Mouse (Mus musculus) liver, embryonic 14.5 days (tissue): ENCODE data around the gene Naa40. TPM values are rescaled to one million over a fixed set of nuclear protein-coding genes. Genes with fewer than 3 reads are reported as not detected.

ENCODE experiments used
- ATAC-seq: fragments of 200-750 bp; cut with Nextera tagmentation; 2 replicates; pipeline ENCODE4 v1.8.0; 2017; ENCODE audit warnings: moderate number of reproducible peaks, mild to moderate bottlenecking, moderate library complexity; ENCODE audit not compliant: insufficient read depth
- DNase-seq, 3 experiments: peaks; one replicate each; pipeline ENCODE4 v3.0.0-alpha.2; 2012 to 2013; ENCODE audit warnings: low read depth in 3 of 3, low spot score in 3 of 3
- H3K27ac ChIP-seq: fragments of 300-500 bp; sonication (generic); 2 replicates; pipeline ENCODE4 v1.5.1; 2014; ENCODE audit warnings: moderate library complexity, mild to moderate bottlenecking, control low read depth, inconsistent platforms
- H3K27me3 ChIP-seq: fragments of 300-500 bp; sonication (generic); 2 replicates; pipeline ENCODE4 v1.6.1; 2014; ENCODE audit warnings: mild to moderate bottlenecking, low read length, moderate library complexity; ENCODE audit not compliant: control insufficient read depth, insufficient read depth
- H3K36me3 ChIP-seq: fragments of 300-500 bp; sonication (generic); replicated peaks from 2 replicates; pipeline ENCODE4 v1.6.1; 2014; ENCODE audit warnings: low read depth; ENCODE audit not compliant: control insufficient read depth, insufficient read depth
- H3K4me1 ChIP-seq, 2 experiments: fragments of 200-500 bp in 1 of 2; fragments of 300-500 bp in 1 of 2; sonication (generic) in 1 of 2; replicated peaks; 2 replicates each; pipeline ENCODE4 v1.6.1; 2012 to 2014; ENCODE audit warnings: antibody characterized with exemption in 1 of 2, inconsistent platforms in 1 of 2, low read length in 1 of 2; ENCODE audit not compliant: control insufficient read depth in 2 of 2, insufficient read depth in 2 of 2
- H3K4me2 ChIP-seq: fragments of 300-500 bp; sonication (generic); 2 replicates; pipeline ENCODE4 v1.6.1; 2014; ENCODE audit warnings: low read depth, mild to moderate bottlenecking, control low read depth, moderate library complexity
- H3K4me3 ChIP-seq, 2 experiments: fragments of 200-500 bp in 1 of 2; fragments of 300-500 bp in 1 of 2; sonication (generic) in 1 of 2; 2 replicates each; pipeline ENCODE4 v1.5.1; 2012 to 2014; ENCODE audit warnings: low read depth in 2 of 2, low read length in 2 of 2, mild to moderate bottlenecking in 2 of 2, control low read depth in 1 of 2, inconsistent platforms in 1 of 2, moderate library complexity in 1 of 2; ENCODE audit not compliant: insufficient read depth in 1 of 2
- H3K9ac ChIP-seq: fragments of 300-500 bp; sonication (generic); replicated peaks from 2 replicates; pipeline ENCODE4 v1.6.1; 2014; ENCODE audit warnings: mild to moderate bottlenecking, control low read depth, moderate library complexity
- H3K9me3 ChIP-seq: fragments of 300-500 bp; sonication (generic); 2 replicates; pipeline ENCODE4 v1.6.1; 2016; ENCODE audit warnings: low read length, mixed read lengths; ENCODE audit not compliant: control insufficient read depth
- CTCF ChIP-seq: IDR thresholded peaks from 2 replicates; pipeline ENCODE4 v1.5.1; 2016; ENCODE audit warnings: antibody characterized with exemption, low read depth, control low read depth
- EP300 ChIP-seq: IDR thresholded peaks from 2 replicates; pipeline ENCODE4 v1.6.1; 2016; ENCODE audit warnings: antibody characterized with exemption, low read depth
- WGBS: fragments of 180-500 bp; shearing (Covaris S2); extraction: QIAGEN DNeasy Blood & Tissue Kit; methylation state at CpG from one replicate; pipeline ENCODE4 v1.1.7; 2014; ENCODE audit not compliant: insufficient replicate concordance; 5-methylcytosine and 5-hydroxymethylcytosine counted together
- polyA plus RNA-seq, 2 experiments: library from polyadenylated mRNA; depleted of rRNA in 1 of 2; stranded (reverse) in 1 of 2; unstranded in 1 of 2; fragments of >200 nt; fragmentation: Nextera tagmentation in 1 of 2; extraction: Ambion mirVana in 1 of 2; gene quantifications; 2 replicates each; pipeline versions ENCODE4 v1.2.1 to v1.2.3; 2012 to 2014

The Naa40 gene
- polyA plus RNA-seq, 2 experiments: 18.0 to 23.1 TPM

DNA sequence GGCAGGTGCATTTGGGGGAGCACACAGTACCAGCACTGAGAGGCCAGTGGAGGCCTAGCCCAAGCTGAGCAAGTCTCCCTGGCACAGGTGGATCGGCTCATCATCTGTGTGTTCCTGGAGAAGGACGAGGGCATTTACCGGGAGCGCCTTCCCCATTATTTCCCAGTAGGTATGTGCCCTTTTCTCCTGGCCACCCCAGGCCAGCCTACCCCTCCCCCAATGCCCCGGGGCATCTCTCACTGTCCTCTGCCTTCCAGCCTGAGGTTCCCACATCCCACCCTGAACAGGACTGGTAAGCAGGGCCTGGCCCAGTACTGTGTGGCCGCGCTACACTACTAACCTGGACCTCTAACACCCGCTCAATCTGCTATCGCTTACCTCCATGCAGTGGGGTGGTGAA is 43.5 kb downstream of the Naa40 start:
- H3K27me3 ChIP-seq: no peaks in the 10 kb centered on the region
- H3K4me1 ChIP-seq: 0 out of 4 replicates have a peak, but pooled peaks cover 0 to 3% of the 10 kb centered on the region in 2 experiments
- 85% methylated on average over 9 of the region's 9 CpGs for WGBS
- H3K4me3 ChIP-seq: no peak overlapping the region
- no peak overlapping the region for H3K27ac ChIP-seq
- H3K9me3 ChIP-seq: no peaks in the 10 kb centered on the region
- peaks cover 25% of the 10 kb centered on the region for H3K36me3 ChIP-seq
- TF ChIP-seq CTCF (no peak), EP300 (no peak)
- ATAC-seq (peak; percentile 19; the same call in 1 of the 2 replicates), DNase-seq (no peak)
- no peak overlapping the region for H3K9ac ChIP-seq
- H3K4me2 ChIP-seq: no peak overlapping the region

DNA sequence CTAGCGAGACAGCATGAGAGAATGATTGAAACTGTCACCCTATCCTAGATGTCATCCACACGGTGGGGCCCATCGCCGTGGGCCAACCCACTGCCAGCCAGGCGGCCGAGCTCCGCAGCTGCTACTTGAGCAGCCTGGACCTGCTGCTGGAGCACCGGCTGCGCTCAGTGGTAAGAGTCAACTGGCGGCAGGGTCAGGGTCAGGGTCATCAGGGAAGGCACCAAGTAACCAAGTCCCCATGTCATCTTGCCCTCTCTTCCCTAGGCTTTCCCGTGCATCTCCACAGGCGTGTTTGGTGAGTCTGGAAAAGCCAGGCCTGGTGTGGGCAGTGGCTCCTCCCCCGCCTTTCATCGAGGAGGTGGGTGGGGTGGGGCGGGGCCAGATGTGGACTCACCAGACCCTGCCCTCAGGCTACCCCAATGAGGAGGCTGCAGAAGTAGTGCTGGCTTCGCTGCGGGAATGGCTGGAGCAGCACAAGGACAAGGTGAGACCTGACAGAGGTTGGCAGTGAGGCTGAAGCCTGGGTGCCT is 44.2 kb downstream of the Naa40 start:
- Histone ChIP-seq H3K9ac (no peak overlapping the region), H3K4me1 (peaks cover 0 to 8% of the 10 kb centered on the region in 2 experiments; a peak in 2 of 4 replicates), H3K27ac (no peak overlapping the region), H3K9me3 (no peaks in the 10 kb centered on the region), H3K4me2 (no peak overlapping the region), H3K4me3 (no peak overlapping the region), H3K36me3 (peaks cover 23% of the 10 kb centered on the region), H3K27me3 (no peaks in the 10 kb centered on the region)
- ATAC-seq: no peak
- no peak for DNase-seq
- WGBS: 41% methylated on average over 17 of the region's 17 CpGs
- TF ChIP-seq EP300 (no peak), CTCF (no peak)

DNA sequence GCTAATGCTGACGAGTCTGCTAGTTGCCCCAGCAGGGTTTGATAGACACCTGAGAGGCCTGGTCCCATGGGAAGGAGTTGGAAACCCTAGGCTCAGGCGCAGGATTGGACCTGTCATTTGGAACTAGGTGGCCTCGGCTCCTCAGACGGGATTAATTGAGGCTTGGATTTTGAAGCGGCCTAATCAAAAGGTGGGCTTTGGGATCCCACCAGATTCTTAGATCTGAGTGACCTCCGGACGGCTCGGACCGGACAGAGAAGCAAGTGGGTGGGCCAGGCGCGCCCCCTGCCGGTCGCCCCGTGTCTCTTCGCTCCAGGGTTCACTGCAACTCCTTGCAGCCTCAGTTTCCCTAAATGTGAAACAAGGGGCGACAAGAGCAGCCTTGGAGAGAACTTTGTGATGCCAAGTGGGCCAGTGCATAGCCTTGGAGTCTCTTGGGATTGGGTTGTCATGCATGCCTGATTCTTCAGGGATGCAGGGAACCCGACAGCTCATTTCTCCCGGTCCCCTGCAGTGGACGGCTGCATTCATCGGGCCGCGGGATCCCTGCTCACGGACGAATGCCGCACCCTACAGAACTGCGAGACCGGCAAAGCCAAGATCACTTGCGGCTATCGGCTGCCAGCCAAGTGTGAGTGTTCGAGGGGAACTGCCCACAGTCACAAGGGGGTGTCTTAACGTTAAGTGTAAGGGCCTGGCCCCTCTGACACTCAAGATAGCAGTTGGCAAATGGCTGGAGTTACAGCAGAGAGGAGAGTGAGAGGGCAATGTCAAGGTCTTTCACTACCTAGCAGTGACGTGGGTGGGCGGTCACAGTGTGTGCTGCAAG is 44.9 kb downstream of the Naa40 start:
- no peak for TF ChIP-seq EP300
- TF ChIP-seq CTCF: peak; percentile 94
- H3K27ac ChIP-seq: no peak overlapping the region
- H3K9me3 ChIP-seq: no peaks in the 10 kb centered on the region
- DNase-seq: no peak
- H3K9ac ChIP-seq: no peak overlapping the region
- peaks cover 20% of the 10 kb centered on the region for H3K36me3 ChIP-seq
- H3K4me1 ChIP-seq: peaks cover 0 to 11% of the 10 kb centered on the region in 2 experiments; a peak in 2 of 4 replicates
- no peak overlapping the region for H3K4me2 ChIP-seq
- 24% methylated on average over 33 of the region's 33 CpGs for WGBS
- no peaks in the 10 kb centered on the region for H3K27me3 ChIP-seq
- H3K4me3 ChIP-seq: no peak overlapping the region
- ATAC-seq: peak; percentile 34; the same call in 1 of the 2 replicates

DNA sequence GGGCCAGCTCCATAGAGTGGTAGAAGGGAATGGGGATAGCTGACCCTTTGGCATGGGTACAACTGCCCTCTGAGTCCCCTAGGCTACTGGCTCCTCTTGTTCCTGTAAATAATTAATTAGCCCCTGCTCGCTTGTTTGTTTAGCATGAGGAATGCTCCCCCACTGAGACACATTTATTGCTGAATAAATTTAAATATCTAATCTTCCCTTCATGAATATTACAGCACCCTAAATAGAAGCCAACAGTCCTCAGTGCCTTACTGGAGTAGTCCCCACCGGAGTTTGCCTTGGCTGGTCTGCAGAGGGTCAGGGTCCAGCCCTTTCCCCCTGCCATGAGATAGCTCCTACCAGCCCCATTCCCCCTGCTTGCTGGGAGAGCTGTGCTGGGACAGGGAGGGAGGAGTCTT is 48.4 kb downstream of the Naa40 start:
- Histone ChIP-seq H3K9ac (no peak overlapping the region), H3K27ac (no peak overlapping the region), H3K4me2 (no peak overlapping the region), H3K4me3 (no peak overlapping the region), H3K4me1 (peaks cover 0 to 11% of the 10 kb centered on the region in 2 experiments; a peak in 2 of 4 replicates), H3K36me3 (no peaks in the 10 kb centered on the region), H3K27me3 (no peaks in the 10 kb centered on the region), H3K9me3 (no peaks in the 10 kb centered on the region)
- TF ChIP-seq EP300: no peak
- no peak for TF ChIP-seq CTCF
- 46% methylated on average over 2 of the region's 2 CpGs for WGBS
- DNase-seq: no peak
- no peak for ATAC-seq

DNA sequence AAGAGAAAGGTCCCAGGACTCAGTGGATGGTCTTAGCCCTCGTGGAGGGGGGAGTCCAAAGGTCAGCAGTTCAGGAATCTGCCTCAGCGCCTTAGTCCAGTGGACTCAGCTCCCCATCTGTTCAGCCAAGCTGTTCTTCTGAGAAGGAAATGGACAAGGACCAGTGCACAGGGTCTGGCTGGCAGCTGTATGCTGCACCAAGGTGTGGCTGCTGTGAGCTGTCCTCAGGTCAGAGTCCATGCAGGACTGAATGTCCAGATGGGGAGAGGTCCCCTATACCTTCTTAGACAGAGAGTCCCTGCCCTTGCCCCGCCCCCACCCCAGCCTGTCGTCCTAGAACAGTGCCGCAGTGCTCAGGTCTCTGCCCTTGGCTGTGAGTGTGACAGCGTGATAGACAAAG is 49.3 kb downstream of the Naa40 start:
- Histone ChIP-seq H3K27ac (no peak overlapping the region), H3K9ac (no peak overlapping the region), H3K4me2 (no peak overlapping the region), H3K4me3 (no peak overlapping the region), H3K4me1 (peaks cover 0 to 11% of the 10 kb centered on the region in 2 experiments; a peak in 2 of 4 replicates), H3K36me3 (no peaks in the 10 kb centered on the region), H3K27me3 (no peaks in the 10 kb centered on the region), H3K9me3 (no peaks in the 10 kb centered on the region)
- DNase-seq (no peak), ATAC-seq (no peak)
- 27% methylated on average over 6 of the region's 6 CpGs for WGBS
- no peak for TF ChIP-seq CTCF
- no peak for TF ChIP-seq EP300
